Mouse (Mus musculus) intestine, postnatal 0 days (tissue): ENCODE measurements at regions not wholly inside any gene's neighbourhood (a gene's known extent, or its start where the extent isn't known, plus 50 kb on each side); places are given as distances from the start of the nearest gene placed in this dataset.
A peak's percentile ranks its signal among the peaks of the same experiment; 100 is the strongest.

ENCODE experiments used
- ATAC-seq: fragments of 200-750 bp; cut with Nextera tagmentation; 2 replicates; pipeline ENCODE4 v1.8.0; 2017; ENCODE audit warnings: mild to moderate bottlenecking, moderate TSS enrichment, moderate library complexity
- H3K27ac ChIP-seq: fragments of 300-500 bp; sonication (generic); 2 replicates; pipeline ENCODE4 v1.5.1; 2014; ENCODE audit warnings: mild to moderate bottlenecking, low read depth, low read length, moderate library complexity
- H3K27me3 ChIP-seq: fragments of 300-500 bp; sonication (generic); replicated peaks from 2 replicates; pipeline ENCODE4 v1.6.1; 2014; ENCODE audit warnings: low read length, mixed read lengths; ENCODE audit not compliant: control insufficient read depth, insufficient read depth
- H3K36me3 ChIP-seq: fragments of 300-500 bp; sonication (generic); 2 replicates; pipeline ENCODE4 v1.6.1; 2014; ENCODE audit warnings: mild to moderate bottlenecking, moderate library complexity; ENCODE audit not compliant: control insufficient read depth, insufficient read depth
- H3K4me1 ChIP-seq: fragments of 300-500 bp; sonication (generic); replicated peaks from 2 replicates; pipeline ENCODE4 v1.6.1; 2014; ENCODE audit warnings: antibody characterized with exemption, low read length, mixed read lengths; ENCODE audit not compliant: control insufficient read depth, insufficient read depth
- H3K4me2 ChIP-seq: fragments of 300-500 bp; sonication (generic); replicated peaks from 2 replicates; pipeline ENCODE4 v1.6.1; 2014; ENCODE audit warnings: low read depth, mild to moderate bottlenecking, moderate library complexity
- H3K4me3 ChIP-seq: fragments of 300-500 bp; sonication (generic); 2 replicates; pipeline ENCODE4 v1.5.1; 2014; ENCODE audit warnings: low read depth, low read length
- H3K9ac ChIP-seq: fragments of 300-500 bp; sonication (generic); 2 replicates; pipeline ENCODE4 v1.6.1; 2014; ENCODE audit warnings: mild to moderate bottlenecking, low read depth, low read length
- H3K9me3 ChIP-seq: fragments of 300-500 bp; sonication (generic); 2 replicates; pipeline ENCODE4 v1.6.1; 2016; ENCODE audit warnings: mixed run types; ENCODE audit not compliant: control insufficient read depth
- CTCF ChIP-seq: sonication (generic); IDR thresholded peaks from 2 replicates; pipeline ENCODE4 v1.5.1; 2016; ENCODE audit warnings: low read depth, mild to moderate bottlenecking, control low read depth, antibody characterized with exemption, moderate library complexity
- WGBS: fragments of 180-500 bp; shearing (Covaris S2); extraction: QIAGEN DNeasy Blood & Tissue Kit; methylation state at CpG from one replicate; pipeline ENCODE4 v1.1.7; 2014; 5-methylcytosine and 5-hydroxymethylcytosine counted together

DNA sequence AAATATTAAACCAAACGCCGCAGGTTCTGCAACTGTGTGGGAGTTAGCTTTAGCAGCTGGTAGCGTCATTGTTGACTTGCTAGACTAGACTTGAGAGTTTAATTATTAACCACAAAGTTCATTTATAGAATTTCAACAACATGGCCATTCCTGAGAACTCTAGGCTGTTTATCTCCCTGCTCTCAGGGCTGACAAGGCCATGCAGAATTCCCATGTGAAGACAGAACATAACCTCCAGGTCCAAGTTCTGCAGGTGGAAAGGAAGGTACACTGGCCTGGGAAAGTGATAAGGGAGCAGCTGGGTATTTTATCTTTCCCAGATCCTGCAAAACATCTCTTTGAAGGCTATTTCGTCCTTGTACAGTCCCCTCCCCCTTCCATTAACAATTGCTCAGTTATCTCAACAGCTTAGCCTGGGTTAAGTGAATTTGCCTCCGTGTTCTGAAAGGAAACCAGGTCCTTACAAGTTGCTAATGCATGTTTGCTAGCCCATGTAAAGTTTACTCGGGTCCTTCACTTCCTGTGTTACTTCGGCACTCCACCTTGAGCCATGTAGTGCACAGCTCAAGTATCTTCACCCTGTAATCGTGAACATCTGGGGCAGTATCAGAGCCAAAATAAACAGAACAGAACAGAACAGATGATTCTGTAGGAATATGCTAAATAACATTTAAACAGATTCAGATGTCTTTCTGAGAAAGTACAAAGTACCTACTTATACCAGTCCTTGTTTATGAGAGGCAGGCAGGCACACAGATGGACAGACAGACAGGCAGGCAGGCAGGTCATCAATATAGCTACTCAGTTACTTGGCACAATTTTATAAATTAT is 537.0 kb upstream of the N6amt1 start:
- TF ChIP-seq CTCF = no peak
- 12% methylated on average over 8 of the region's 8 CpGs for WGBS
- Histone ChIP-seq H3K4me1 (no peaks in the 10 kb centered on the region; the same call in none of the 2 replicates), H3K9ac (no peak overlapping the region), H3K4me2 (peak overlapping the region; percentile 51), H3K36me3 (no peaks in the 10 kb centered on the region), H3K27ac (peak overlapping the region; percentile 4; the same call in 1 of the 2 replicates), H3K27me3 (no peaks in the 10 kb centered on the region), H3K4me3 (0 out of 2 replicates have a peak overlapping the region, but pooled peaks have one; percentile 0), H3K9me3 (no peaks in the 10 kb centered on the region)
- ATAC-seq = peak; percentile 91

DNA sequence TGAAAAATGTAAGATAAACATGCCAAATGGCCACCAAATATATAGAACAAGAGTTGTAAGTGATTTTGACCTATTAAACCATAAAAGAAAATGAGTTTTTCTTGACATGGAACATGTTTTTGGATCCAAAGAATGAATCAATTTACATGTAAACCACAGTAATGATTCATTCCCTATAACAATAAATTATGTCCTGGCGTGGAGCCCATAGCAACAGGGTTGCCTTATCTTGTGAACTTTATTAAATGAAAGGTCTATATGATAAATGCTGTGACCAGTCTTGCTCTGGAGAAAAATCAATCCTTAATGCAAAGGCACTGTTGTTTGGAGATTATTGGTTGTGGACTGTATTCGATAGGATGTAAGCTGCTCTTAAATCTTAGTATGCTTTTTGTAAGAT is 538.0 kb upstream of the N6amt1 start:
- ATAC-seq = no peak
- TF ChIP-seq CTCF = no peak
- peak overlapping the region; percentile 51; the same call in 1 of the 2 replicates for H3K4me2 ChIP-seq
- WGBS = 39% methylated on average over 2 of the region's 2 CpGs
- no peaks in the 10 kb centered on the region for H3K27me3 ChIP-seq
- H3K4me3 ChIP-seq = no peak overlapping the region
- no peaks in the 10 kb centered on the region for H3K36me3 ChIP-seq
- H3K27ac ChIP-seq = no peak overlapping the region
- no peak overlapping the region for H3K9ac ChIP-seq
- H3K4me1 ChIP-seq = no peaks in the 10 kb centered on the region; the same call in none of the 2 replicates
- H3K9me3 ChIP-seq = no peaks in the 10 kb centered on the region

DNA sequence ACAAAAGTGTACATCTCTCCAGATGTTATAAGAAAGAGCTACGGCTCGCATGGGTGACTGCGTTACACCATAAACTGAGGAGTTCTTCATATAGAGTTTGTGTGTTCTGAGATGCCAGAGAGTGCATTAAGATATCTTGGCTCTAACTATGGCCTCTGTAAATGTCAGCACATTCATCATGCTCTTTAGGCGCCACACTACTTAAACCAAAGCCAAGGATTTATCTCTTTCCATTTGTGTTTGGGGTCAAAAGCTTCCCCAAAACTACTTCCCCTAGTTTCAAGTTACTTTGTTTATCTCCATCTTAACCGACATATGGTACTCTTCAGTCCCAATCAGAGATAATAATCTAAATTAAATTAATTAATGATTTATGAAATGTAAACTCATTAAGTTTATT is 541.3 kb upstream of the N6amt1 start:
- no peak for ATAC-seq
- Histone ChIP-seq H3K4me1 (no peaks in the 10 kb centered on the region; the same call in none of the 2 replicates), H3K9ac (no peak overlapping the region), H3K27ac (no peak overlapping the region), H3K4me3 (no peak overlapping the region), H3K27me3 (no peaks in the 10 kb centered on the region), H3K4me2 (no peak overlapping the region), H3K9me3 (no peaks in the 10 kb centered on the region), H3K36me3 (no peaks in the 10 kb centered on the region)
- TF ChIP-seq CTCF = no peak
- WGBS = 54% methylated on average over 5 of the region's 5 CpGs

DNA sequence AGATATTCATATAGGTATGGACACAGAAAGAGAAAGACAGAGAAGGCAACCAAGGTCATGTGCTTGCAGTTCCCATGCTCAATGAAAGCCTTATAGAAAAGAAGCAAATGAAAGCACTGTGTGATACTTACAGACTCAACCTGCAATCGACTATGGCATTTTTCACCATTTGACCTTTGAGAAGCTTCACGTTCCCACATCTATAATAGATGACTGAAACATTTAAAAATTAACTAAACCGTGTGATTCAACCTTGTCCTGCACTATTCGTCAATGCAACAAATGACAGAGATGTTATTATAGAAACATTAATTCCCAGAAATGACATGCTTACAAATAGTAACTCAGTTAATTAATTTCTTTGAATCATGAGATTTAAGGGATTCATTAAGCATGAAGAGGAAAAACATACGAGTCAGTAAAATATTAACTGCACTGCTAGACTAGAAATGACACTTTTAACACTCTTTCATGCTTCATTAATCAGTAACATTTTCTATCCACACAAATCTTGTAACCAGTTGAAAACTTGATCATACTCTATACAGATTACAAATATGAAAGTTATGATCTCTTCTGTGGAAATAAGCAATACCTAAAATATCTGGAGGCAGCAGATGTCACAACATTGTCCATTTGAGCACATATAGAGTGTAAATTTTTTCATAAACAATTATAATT is 545.2 kb upstream of the N6amt1 start:
- WGBS = 32% methylated on average over 5 of the region's 5 CpGs
- H3K27me3 ChIP-seq = no peaks in the 10 kb centered on the region
- no peaks in the 10 kb centered on the region; the same call in 1 of the 2 replicates for H3K4me1 ChIP-seq
- H3K36me3 ChIP-seq = no peaks in the 10 kb centered on the region
- H3K27ac ChIP-seq = no peak overlapping the region
- no peak overlapping the region for H3K4me3 ChIP-seq
- H3K4me2 ChIP-seq = peak overlapping the region; percentile 27; the same call in 1 of the 2 replicates
- H3K9ac ChIP-seq = no peak overlapping the region
- H3K9me3 ChIP-seq = no peaks in the 10 kb centered on the region
- ATAC-seq = peak; percentile 45; the same call in 1 of the 2 replicates
- TF ChIP-seq CTCF = no peak

DNA sequence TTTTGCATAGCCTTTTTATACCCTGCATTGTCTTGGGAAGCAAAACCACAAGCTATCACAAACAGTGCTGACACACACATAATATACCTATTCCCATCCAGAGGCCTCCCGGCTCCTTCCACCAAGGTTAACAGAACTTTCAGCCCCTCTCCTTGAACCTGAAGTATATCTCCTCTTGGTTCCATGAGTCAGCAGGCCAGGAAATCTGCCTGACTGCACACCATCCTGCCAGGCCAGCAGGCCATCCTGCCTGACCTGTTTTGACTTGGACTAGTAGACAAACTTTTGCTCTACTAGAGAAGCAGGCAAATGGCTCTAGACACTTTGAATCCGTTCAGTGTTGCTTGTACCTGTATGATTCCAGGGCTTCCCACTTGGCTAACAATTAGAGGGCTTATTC is 547.6 kb upstream of the N6amt1 start:
- no peak for ATAC-seq
- WGBS = 77% methylated on average over 2 of the region's 2 CpGs
- H3K9ac ChIP-seq = no peak overlapping the region
- H3K4me3 ChIP-seq = no peak overlapping the region
- H3K27me3 ChIP-seq = no peaks in the 10 kb centered on the region
- no peak for TF ChIP-seq CTCF
- no peak overlapping the region for H3K4me2 ChIP-seq
- H3K36me3 ChIP-seq = no peaks in the 10 kb centered on the region
- H3K27ac ChIP-seq = no peak overlapping the region
- no peaks in the 10 kb centered on the region for H3K9me3 ChIP-seq
- no peaks in the 10 kb centered on the region; the same call in 1 of the 2 replicates for H3K4me1 ChIP-seq

DNA sequence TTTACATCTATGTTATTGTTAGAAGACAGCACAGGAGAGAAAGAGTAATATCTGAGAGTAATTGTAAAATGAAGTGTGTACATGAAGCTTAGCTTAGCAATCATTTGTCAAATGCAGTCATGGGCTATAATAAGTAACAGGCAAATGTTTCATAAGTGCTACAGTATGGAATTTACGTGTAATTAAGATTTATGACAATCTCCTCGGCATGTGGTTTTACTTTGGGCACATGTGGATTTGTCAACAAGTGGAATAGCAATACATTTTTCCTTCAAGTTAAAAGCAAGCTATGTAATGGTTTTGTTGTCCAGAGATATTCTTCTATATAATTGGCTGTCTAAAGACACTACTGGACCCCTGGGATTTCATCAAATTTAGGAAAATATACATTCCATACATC is 577.9 kb upstream of the N6amt1 start:
- H3K9ac ChIP-seq = no peak overlapping the region
- H3K36me3 ChIP-seq = no peaks in the 10 kb centered on the region
- 30% methylated on average over 2 of the region's 2 CpGs for WGBS
- no peak overlapping the region for H3K27ac ChIP-seq
- no peaks in the 10 kb centered on the region for H3K27me3 ChIP-seq
- no peak for TF ChIP-seq CTCF
- no peak for ATAC-seq
- no peaks in the 10 kb centered on the region for H3K4me1 ChIP-seq
- no peak overlapping the region for H3K4me2 ChIP-seq
- no peak overlapping the region for H3K4me3 ChIP-seq
- no peaks in the 10 kb centered on the region for H3K9me3 ChIP-seq
